Mouse (Mus musculus) brain, embryonic 18.5 days (tissue): ENCODE measurements around the gene Gm21860.
"Not testable (repeated sequence)": the region's sequence is repeated elsewhere in the genome, so short reads cannot be mapped to it uniquely, and the experiment has no call there.

Experiments used
- DNase-seq: peaks from one replicate; pipeline ENCODE4 v3.0.0-alpha.2; 2012; ENCODE audit warnings: low read depth, low spot score

Gene Gm21860

DNA sequence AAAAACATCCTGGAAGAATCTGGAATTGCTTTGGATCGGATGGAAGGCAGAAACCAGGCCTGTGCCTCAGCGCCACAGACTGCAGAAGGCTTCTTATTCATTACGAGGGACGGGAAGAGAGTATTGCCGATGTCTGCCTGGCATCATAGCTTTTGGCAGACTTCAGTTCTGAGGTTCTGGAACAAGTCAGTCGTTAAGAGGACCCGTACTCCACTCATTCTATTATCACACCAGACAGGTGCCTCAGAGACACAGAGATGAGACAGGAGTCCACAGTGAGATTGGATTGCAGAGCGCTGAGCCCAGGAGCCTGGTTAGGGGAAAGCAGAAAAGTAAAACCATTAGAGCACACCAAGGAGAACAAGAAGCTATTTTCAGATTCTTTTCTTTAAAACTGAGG lies at the start of gene Gm21860:
Gene Gm21860 (minus strand): TSS at position 101 of the 400 bp plus-strand sequence.
- not testable (repeated sequence) for DNase-seq

DNA sequence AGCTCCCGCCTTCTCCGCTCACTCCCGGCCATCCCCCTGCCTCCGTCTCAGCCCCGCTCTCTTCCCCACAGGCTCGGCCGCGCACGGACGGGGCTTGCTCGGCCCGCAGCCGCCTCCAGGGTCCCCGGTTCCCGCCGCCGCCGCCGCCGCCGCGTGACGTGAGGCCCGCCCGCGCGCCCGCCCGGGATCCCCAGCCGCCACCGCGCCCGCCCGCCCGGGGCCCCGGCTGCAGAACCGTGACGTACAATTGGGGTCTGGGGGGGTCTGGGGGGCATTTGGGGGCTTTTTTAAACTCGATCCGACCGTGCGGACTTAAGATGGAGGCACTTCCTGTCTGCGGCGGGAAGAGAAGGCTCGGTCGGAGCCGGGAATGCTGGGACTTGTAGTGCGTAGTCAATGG lies 29.8 kb upstream of the Gm21860 start, which contains the start of gene Gm47283:
Gene Gm47283 (plus strand): TSS at position 301 of the 400 bp plus-strand sequence.
- not testable (repeated sequence) for DNase-seq

DNA sequence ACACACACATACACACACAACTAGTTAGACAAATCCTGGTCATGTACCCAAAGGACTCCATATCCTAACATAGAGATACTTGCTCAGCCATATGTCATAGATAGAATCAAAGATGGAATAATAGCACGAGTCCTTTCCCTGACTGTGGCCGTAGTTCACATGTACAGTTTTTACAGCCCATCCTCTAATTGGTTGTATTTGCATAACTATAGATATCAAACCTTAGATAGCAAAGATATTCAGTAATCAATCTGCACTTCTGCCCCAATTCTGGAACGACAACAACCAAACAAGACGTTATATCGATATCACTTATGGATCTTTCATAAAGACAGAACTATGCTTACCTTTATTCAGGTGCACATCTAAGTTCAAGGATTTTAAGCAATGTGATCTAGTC lies 9.4 kb downstream of the Gm21860 start:
- not testable (repeated sequence) for DNase-seq

GRCm38 (mm10) chrY:90744381-90744981 lies 10.1 kb downstream of the Gm21860 start:
- DNase-seq, result not testable (repeated sequence)

- DNase-seq, result no peak
These were observed 10.8 kb downstream of the Gm21860 start for GRCm38 (mm10) chrY:90743811-90744220.

- DNase-seq, result not testable (repeated sequence)
These were observed 11.4 kb downstream of the Gm21860 start for GRCm38 (mm10) chrY:90743053-90743810.

GRCm38 (mm10) chrY:90742261-90743052 lies 12.2 kb downstream of the Gm21860 start:
- not testable (repeated sequence) for DNase-seq

DNA sequence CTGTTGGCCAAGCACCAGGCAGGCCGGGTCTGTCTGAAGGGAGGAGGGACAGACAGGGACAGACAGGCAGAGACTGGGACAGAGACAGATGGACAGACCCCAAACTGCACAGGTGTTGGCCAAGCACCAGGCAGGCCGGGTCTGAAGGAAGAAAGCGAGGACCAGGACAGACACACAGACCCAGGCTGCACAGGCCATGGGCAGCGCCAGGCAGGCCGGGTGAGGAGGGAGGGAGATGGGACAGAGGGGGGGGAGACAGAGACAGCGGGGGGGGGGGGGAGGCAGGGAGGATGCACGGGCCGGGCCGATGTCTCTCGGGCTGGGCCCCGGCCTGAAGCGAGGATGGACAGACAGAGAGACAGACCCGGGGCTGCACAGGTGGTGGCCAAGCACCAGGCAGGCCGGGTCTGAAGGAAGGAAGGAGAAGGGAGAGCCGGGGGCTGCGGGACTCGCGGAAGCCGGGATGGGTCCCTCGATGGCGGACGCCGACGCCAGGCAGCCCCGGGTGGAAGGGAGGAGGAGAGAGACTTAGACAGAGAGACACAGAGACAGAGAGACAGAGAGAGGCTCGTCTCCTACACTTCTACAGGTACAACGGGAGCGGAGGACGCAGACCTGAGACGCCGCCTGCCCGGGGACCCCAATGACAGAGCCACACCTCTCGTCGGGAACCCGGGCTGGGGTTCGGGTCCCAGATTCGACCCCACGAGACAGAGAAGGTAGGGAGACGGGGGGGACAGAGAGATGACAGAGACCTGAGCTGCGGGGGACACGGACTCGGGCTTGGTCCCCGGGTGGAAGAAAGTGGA lies 13.0 kb downstream of the Gm21860 start:
- not testable (repeated sequence) for DNase-seq

- DNase-seq, result not testable (repeated sequence)
These were observed 13.6 kb downstream of the Gm21860 start for GRCm38 (mm10) chrY:90741006-90741405.

DNA sequence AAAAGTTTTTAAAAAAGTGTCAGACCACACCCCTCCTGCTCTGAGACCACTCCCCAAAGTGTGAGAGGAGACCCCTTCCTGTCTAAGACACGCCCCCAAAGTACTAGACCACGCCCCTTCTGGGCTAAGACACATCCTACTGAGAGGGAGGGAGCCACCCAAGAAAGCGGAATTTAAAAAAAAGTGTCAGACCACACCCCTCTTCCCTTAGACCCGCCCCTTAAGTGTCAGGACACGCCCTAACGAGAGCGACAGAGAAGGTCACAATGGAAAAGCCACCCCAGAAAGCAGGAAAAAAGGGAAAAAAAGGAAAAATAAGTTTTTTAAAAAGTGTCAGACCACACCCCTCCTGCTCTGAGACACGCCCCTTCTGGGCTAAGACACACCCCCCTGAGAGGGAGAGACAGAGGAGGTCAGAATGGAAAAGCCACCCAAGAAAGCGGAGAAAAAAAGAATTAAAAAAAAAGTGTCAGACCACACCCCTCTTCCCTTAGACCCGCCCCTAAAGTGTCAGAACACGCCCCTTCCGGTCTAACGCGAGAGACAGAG lies 14.5 kb downstream of the Gm21860 start:
- no peak for DNase-seq

- DNase-seq, result not testable (repeated sequence)
These were observed 15.0 kb downstream of the Gm21860 start for GRCm38 (mm10) chrY:90739531-90740012.

DNA sequence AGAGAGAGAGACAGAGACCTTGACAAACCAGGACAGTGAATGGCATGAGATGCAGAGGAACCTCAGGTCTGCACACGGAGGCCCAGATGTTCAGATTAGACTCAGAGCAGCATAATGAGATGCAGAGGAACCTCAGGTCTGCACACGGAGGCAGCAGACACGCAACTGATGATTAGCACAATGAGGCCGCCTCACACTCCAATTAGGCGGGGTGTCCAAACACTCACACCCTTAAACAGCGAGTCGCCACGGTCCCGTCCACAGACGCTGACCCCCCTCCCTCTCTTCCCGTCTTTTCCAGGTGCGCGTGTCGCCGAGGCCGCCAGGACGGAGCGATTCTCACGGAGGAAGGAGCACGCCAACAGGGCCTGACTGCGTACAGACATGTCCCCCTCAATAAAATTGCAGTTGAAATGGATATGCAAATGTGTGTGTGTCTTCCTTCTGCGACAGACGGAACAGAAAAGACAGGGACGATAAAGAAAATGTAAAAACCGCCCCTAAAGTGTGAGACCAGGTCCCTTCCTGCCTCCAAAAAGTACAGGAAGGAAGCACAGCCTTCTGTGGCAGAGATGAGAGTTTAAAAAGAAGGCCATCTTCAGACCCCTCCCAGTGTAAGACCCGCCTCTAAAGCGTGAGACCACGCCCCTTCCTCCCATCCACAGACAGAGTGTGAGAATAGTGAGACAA lies 15.6 kb downstream of the Gm21860 start:
- not testable (repeated sequence) for DNase-seq

DNA sequence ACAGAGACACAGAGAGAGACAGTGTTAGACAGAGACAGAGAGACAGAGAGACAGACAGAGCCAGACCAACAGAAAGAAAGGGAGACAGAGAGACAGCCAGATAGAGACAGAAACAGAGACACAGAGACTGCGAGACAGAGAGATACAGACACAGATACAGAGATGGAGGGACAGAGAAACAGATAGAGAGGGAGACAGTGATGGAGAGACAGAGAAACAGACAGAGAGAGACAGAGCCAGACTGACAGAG lies 16.3 kb downstream of the Gm21860 start:
- DNase-seq, result no peak

- no peak for DNase-seq
These were observed 16.8 kb downstream of the Gm21860 start for GRCm38 (mm10) chrY:90737606-90738430.

- DNase-seq, result not testable (repeated sequence)
These were observed 18.2 kb downstream of the Gm21860 start for GRCm38 (mm10) chrY:90736217-90737000.

GRCm38 (mm10) chrY:90735181-90735895 lies 19.3 kb downstream of the Gm21860 start:
- not testable (repeated sequence) for DNase-seq

DNA sequence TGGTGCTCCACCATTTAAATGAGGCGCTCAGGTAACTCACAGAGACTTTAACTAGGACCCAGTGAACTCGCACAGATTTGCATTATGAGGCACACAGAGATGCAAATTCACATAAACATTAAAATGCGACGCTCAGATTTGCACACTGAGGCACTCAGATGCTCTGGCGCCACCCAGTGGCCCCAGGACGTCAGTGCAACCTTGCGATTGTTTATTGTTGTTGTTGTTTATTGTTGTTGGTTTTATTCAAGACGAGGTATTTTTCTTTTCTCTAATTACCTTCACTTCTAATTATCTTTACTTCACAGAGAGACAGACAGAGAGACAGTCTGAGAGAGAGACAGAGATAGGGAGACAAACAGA lies 20.3 kb downstream of the Gm21860 start:
- not testable (repeated sequence) for DNase-seq

GRCm38 (mm10) chrY:90733656-90734333 lies 20.8 kb downstream of the Gm21860 start:
- DNase-seq, result not testable (repeated sequence)
